Mouse (Mus musculus) activated CD4-positive, CD25-positive, alpha-beta regulatory T cell, adult 4 months (primary cell): ENCODE measurements around the gene Edem3. TPM values are rescaled to one million over a fixed set of nuclear protein-coding genes. Genes with fewer than 3 reads are reported as not detected.
"Not testable (repeated sequence)": the region's sequence is repeated elsewhere in the genome, so short reads cannot be mapped to it uniquely, and the experiment has no call there.

ENCODE experiments used
- ATAC-seq: one replicate; pipeline ENCODE4 v1.8.0; 2017
- polyA plus RNA-seq, 2 experiments: library from polyadenylated mRNA; unstranded; fragments of 100-300 nt; shearing (Covaris generic); gene quantifications; one replicate each; pipeline ENCODE4 v1.2.1; 2017

The Edem3 gene
- 1 to 10 TPM; 3.8 to 4.3 TPM for polyA plus RNA-seq

DNA sequence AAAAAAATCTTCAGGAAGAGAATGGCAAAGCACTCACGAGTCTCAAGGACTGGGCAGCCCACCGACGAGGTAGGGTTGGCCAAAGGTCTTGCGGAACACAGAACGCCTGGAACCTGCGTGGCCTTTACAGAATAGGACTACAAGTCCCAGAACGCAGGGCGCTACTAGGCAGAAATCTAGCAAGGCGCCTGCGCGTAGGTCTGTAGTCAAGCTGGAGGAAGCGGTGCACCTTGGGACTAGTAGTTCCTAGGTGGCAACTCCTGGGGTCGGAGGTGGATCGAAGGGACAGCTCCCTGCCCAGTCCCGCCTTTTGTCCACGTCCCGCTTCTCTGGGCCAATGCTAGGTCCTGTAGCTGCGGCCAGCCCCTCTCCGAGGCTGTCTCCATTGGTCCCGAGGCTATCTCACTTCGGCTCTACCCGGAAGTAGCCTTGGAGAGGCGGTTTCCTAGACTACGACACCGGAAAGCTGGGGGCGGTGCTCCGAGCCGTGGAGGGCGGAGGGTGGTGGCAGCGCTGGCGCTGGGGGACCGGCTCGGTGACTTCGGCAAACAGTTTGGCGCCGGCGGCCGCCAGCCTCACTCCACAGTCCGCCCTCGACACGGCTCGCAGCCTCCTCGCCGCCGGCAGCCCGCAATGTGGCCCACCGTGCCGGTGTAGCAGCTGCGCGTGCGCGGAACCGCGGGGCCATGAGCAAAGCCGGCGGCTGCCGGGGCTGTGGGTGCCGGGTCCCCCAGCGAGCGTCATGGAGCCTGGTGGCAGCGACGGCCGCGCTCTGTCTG lies at the start of gene Edem3:
Edem3 (plus strand) TSS at position 491 of the 779 bp plus-strand sequence.
- ATAC-seq: peak; percentile 93

DNA sequence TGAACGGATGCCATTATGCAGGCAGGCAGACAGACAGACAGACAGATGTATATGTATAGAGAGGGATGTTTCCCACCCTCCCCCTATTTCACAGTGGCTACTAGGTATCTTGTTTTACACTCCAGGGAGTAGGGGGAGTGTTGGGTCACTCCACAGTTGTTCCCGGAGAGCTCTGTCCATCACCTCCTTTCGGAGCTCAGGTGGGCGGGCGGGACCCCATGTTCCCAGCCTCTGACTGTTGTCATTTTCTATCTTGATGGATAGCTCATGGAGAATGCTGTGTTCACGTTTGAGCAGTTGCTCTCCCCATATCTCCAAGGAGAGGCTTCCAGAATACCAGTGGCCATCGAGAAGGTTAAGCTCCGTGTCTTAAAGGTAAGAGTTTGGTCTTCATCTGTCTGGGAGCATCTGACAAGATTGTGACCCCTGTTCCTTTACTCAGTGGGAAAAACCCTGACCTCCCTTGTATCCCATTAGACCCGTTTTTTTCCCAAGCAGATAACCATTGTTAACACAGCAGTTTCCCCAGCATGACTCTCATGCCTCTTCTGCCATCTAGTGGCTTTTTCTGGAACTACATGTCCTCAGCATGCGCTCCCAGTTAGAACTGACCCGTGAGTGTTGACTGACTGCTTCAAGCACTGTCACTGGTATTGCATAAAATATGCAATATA lies 49.3 kb upstream of the Edem3 start:
- ATAC-seq: peak; percentile 85

DNA sequence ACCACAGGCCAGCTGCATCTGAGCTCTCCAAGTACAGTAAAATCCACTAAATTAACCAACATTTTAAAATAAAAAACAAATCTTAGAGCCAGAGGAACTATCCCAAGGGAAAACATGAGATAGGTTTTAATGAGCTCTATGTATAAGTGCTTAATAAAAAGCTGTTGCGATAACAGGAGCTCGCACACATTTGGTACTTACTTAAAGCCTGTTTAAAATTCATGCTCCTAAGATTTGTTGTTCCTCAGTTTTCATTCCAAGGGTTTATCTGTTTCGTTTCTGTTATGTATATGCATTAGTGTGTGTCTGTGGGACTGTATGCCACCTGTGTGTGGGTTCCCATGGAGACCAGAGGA lies 48.8 kb upstream of the Edem3 start:
- ATAC-seq: no peak

DNA sequence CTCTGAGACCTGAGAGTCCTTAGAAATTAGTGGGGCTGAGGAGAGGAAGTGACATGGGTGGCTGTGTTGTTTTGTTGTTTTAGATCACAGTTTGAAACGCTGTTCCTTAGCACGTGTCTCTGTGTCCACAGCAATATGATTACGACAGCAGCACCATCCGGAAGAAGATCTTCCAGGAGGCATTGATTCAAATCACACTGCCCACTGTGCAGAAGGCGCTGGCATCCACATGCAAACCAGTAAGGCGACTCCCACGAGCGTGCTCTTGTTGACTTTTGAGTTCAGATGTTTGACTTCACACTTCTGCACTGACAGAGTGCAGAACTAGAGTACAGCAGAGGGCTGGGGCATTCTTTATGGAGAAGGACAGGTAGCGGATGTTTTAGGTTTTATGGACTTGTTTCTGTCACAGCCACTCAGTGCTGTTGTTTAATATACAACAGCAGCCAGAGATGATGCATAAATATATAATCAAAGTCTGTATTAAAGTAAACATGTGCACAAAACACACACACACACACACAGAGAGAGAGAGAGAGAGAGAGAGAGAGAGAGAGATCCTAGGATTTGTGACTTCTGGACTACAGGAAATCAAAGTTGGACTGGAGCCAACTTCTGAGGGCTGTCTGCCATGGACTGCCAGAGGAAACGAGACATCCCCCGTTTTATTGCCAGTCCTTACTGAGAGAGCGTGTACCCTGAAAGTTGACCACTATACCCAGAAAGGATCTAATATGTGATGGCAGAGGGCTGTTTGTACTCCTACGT lies 46.0 kb upstream of the Edem3 start:
- ATAC-seq: no peak

DNA sequence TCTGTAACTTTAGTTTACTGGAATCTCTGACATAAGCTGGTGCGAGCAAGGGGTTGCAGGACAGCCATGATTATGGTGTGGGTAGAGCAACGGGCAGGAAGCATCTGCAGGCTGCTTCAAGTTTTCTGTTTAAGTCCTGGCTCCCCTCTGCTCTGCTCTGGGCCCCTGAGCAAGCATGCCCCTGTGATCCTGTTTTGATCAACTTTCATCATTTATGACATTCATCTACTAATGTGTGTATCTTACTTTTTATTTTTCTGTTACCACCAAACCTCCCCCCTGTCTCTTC lies 45.5 kb upstream of the Edem3 start:
- ATAC-seq: no peak

DNA sequence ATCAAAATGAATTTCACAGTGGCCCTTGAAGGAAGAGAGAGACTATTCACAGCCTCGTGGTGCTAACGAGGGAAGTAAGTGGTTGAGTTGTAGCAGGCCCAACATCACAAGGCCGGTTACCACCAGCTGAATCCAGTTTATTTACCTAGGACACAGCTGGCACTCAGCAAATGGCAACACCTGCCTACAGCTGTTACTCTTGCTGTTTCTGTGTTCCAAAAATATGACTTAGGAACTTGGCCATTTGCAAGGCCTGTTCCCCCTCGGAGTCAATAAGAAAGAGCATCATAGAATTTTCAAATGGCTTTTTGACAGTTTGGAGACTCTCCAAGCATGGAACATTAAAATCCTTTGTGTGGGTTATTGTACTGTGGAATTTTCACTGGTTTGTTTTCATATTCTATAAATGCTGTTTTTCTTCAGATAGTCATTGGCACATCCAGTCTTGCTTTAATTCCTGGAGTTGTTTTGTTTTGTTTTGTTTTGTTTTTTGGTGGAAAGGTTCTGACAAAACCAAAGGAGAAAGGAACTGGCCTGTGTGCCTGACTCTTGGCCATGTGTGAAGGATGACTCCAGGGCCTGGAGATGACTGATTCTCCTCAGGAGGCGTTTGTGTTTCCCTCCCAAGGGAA lies 44.6 kb upstream of the Edem3 start:
- no peak for ATAC-seq

DNA sequence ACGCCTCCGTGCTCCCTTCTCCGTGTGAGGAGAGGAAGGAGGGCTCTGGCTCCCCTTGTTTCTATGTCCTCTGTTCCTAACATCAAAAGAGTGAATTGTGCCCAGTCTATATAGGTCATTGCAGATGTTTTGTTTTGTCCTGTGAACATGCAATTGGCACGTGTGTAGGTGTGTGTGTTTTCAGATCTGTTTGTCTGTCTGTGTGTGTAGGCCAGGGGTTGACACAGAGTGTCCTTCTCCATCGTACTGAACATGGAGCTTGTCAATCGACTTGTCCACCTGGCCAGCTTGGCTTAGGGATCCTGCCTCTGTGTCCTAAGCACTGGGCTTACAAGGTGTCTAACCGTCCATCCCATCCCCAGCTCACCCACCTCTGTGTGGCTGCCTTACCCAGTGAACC lies 44.1 kb upstream of the Edem3 start:
- ATAC-seq: no peak

DNA sequence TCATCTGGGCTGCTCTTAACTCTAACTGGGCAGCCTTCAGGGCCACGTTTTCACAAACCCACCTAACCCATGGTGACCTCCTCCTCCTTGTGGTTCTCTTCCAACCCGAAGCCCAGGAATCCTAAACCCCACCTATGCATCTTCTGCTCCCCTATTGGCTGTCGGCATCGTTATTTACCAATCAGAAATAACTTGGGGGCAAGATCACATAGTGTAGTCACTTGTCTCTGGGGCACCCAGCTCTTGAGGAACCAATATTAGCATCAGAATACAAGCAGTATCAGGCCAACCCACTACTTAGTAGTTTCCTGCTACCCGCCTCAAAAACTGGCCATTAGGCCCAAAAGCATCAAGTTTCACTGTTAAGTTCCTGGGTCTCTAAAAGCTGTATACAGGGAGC lies 42.5 kb upstream of the Edem3 start:
- ATAC-seq: no peak

DNA sequence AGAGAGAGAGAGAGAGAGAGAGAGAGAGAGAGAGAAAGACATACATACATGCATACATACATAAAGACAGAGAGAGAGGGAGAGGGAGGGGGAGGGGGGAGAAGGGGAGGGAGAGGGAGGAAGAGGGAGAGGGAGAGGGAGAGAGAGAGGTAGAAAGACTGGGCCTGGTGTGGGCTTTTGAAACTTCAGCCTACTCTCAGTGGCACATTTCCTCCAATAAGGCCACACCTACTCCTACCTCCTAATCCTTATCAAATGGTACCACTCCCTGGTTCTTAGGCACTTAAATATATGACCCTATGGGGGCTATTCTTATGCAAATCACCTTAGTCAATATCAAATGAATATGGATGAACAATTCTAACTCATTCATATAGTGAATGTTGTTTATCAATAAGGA lies 41.5 kb upstream of the Edem3 start:
- no peak for ATAC-seq

DNA sequence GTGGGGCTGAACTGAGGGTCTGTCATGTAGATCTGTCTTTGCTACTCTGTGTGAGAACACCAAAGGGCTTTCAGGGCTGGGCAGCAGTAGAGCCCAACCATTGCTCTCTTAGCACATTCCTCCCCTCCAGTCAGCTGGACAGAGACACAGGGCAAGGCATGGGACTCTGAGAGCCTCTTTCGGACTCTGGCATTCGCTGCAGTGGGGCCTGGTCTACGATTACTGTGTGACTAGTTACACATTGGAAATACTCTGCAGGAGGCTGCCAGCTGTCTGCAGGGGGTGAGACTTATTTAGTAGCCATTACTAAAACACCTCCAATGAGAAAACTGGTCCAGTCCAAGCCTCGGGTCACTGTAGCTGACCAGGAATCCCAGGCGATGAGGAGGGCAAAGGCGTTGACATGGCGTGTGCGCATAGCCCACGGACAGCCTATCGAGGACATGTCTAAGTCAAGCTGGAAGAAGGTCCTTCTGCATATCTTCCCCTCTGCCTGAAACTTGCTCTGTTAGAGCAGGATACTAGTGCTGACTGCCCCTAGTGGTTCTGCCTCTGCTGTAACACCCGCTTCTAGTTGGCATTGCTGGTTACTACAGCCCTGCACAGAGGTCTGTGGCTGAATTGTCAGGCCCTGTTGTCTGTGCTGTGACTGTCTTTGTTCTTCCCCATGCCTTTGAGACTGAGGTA lies 39.0 kb upstream of the Edem3 start:
- no peak for ATAC-seq

DNA sequence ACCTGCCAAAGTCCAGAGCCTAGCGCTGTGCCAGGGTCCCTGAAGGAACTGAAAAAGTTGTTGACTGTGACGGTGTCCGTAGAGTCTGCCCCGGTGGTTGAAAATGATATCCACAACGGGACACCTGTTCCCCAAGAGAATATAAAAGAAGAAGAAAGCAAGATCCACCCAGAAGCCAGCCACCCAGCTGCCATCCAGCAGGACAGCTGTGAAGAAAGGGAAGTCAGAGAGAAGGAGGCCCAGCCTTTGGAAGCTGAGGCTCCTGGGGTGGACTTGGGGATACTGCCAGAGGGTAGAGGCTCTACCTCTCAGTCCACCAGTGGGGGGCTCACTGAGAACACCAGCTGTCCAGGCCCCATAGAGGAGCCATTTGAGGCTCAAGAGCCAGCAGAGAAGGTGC lies 37.5 kb upstream of the Edem3 start:
- ATAC-seq: no peak

DNA sequence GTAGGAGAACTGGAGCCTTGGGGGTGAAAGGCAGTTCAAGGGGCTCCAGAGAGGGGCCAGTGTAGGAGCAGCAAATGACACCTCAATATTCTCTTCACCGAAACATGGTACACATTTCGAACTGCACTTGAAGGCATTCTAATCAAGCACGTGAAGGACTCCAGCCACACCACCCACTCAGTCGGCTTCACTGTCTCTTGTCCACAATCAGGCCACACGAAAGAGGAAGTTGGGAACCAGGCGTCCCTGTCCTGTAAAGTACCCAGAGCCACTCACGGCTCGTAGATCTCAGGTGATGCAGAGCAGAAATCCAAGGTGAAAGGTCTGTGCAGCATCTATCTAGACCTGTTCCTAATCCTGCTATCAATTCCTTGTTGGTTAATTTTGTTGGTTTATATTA lies 36.6 kb upstream of the Edem3 start:
- no peak for ATAC-seq

DNA sequence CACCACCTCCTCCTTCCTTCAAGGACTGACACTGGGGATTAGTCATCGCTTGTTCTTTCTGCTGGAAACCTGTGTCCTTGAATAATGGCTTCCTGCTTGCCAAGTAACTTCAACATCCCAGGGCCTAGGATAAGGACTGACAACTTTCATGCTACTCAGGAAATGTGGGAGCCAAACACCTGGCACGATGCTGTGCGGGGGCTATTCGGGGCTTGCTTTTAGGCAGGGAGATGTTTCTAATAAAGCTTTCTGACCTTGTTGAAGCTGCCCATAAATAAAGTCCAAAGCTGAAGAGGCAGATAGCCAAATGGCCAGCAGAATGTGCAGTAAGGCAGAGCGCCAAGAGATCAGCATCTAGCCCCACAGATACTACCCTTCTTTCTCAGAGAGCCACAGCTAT lies 35.3 kb upstream of the Edem3 start:
- no peak for ATAC-seq

DNA sequence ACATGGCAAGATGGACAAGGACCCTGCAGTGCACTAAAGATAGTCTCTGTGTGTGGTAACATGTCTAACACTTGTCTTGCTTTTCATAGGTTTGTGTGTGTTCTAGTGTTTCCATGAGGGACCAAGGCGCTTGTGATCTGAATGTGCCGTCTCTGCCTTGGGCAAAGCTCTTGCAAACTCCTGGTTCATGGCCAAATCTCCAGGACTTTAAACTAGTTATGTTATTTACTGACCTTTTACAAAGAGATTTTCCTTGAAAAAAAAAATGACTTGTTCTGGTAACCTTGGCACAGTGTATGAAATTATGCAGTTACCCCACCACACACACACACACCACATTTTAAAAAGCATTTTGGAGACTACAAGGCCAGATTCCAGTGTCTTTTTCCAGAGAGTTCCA lies 34.6 kb upstream of the Edem3 start:
- no peak for ATAC-seq

DNA sequence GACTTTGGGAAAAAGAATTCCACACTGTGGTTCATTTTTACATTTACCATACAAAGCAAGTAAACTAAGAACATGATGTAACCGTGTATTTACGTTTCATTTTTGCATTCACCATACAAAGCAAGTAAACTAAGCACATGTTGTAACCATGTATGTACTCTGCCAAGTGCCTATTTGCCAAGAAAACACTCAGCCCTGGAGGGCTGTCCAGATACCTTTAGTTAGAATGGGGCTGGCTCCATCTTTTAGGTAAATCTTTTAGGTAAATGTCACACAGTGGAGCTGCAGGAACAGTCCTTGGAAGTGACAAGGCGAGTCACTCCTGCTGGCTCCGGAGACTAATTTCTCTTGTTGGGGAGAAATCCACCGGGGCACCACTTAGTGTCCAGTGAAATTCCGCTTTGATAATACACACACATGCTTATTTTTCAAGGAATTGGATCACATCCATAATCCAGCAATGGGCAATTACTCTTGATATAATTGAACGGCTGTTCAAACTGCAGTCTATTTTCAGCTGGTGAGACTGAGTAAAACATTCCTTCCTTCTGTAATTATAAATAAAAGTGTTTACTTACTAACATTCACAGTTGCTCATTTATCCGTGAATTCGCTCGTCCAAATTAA lies 33.7 kb upstream of the Edem3 start:
- no peak for ATAC-seq

DNA sequence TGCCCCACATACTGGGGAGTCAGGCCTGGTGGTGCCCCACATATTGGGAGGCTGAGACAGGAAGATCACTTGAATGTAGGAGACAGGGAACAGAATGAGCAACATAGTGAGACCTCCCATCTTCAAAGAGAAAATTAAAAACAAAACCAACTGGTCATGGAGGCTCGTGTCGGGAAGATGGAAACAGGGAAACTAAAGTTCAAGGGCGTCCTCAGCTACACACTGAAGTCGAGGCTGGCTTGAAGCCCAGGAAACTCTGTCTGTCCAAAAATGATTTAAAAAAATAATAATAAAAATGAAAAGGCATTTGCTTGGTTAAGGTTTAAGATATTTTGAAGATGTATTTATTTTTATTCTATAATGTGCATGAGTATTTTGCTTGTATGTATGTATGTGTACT lies 31.4 kb upstream of the Edem3 start:
- no peak for ATAC-seq

DNA sequence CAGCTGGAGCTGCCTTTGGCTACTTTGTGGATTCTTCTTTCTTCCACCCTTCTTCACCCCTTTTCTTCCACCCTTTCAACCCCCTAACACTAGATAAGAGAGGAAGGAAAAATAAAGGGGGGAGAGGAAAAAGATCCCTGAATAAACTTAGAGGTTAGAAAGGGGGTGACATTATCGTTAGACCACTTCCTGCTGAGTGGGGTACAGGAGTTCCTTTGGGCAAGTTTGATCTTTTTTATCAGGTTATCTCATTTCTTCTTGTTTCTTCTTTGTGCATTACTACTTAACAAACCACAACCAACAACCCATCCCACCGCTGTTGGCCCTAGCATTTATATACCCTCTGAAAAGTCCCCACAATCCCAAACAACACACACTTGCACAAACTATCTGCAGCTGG lies 29.6 kb upstream of the Edem3 start:
- no peak for ATAC-seq

DNA sequence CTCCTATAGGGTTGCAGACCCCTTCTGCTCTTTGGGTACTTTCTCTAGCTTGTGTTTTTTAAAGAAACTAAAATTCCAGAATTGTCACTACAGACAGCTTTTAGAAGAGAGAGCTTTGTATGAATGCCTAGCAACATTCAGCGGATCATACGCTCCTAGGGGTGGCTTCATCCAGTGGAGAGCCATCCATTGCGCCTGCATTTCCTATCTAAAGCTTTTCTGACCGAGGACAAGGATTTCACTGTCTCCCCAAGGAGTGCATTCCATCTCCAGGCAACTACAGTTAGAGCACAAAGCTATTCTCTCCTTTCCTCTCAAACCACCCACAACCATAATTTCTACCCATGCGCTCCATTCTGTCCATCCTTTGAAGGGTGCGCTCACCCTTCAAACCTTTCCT lies 28.8 kb upstream of the Edem3 start:
- no peak for ATAC-seq

DNA sequence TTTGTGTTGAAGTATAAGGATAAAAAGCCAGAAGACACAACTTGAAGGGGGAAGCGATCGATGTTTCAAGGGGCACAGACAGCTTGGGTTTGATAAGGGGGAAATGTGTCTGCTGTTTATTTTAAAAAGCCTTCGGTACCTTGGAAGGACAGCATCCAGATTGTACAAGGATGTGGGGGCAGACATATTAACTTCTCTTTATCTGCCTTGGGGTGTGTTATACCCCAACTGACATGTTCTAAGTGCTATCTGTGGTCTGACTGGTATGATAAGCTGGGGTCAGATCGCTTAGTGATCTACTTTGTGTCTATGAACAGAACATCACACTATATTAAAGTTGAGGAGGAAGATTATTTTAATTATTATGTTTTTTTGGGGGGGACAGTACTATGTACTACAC lies 27.0 kb upstream of the Edem3 start:
- no peak for ATAC-seq

DNA sequence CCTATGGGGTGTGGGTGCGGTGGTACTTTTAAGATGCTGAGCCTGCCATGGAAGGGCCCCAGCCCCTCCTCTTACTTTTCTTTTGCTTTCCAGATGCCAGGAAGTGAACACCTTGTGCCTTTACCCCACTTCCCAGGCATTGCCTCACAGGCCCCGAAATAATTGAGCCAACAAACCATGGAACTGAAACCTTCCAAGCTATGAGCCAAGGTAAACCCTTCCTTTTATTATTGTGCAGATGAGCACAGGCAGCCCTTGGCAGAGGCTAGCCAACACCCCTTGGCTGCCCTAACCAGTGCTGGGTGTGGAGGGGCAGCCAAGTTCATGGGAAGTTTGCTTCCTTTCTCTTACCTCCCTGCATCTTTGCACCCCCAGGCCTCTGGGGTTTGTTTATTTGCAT lies 18.0 kb upstream of the Edem3 start:
- no peak for ATAC-seq

DNA sequence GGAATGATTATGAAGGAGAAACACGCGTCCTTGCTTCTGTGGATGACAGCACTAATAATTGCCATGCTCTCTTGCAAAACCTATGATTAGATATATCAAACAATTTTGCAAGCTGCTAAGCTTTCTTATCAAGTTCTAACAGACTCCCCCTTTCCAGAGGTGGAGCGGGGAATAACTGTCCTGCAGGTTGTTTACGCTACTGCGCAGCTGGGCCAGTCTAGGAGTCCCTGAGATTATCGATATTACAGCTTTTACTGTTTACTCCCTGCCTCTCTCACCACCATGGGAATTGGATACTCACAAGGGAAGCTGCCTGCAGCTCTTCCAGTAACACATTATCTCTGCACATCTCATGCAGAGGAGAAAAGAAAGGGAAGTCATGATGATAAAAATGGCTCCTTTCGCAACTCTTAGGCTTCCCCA lies 14.0 kb upstream of the Edem3 start:
- ATAC-seq: no peak

DNA sequence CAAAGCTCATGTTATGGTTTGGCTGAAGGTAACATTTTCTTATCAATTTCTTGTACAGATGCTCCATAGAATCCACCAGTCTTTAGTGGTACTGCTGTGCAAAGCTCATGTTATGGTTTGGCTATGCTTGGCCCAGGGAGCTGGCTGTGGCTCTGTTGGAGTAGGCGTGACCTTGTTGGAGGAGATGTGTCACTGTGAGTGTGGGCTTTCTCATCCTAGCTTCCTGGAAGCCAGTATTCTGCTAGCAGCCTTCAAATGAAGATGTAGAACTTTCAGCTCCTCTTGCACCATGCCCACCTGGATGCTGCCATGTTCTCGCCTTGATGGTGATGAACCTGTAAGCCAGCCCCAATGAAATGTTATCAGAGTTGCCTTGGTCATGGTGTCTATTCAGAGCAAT lies 5.3 kb upstream of the Edem3 start:
- not testable (repeated sequence) for ATAC-seq

DNA sequence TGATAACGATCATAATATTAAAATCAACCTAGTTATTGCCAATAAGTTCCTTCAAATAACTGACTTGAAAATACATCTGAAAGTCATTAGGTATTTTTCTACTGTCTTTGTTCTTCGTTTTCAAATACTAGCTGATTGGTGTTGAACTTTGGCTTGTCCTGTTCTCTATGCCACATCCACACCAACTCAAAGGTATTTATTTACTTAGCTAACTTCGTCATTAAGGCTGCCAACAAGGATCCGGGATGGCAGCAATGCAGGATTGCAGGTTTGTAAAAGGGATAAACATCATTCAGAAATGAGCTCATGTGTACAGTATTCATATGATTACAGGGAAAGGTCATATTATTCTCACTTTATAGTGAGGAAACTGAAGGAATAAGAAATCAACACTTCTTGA lies 2.2 kb upstream of the Edem3 start:
- ATAC-seq: no peak
